Mouse (Mus musculus): ENCODE measurements at regions not wholly inside any gene's neighbourhood (a gene's known extent, or its start where the extent isn't known, plus 50 kb on each side); places are given as distances from the start of the nearest gene placed in this dataset.

GRCm38 (mm10) chr7:129918240-129919200 is 326.9 kb downstream of the Wdr11 start:
- TF ChIP-seq CTCF (IDR thresholded peaks at IDR 0.05; ENCODE audit: insufficient read depth, low read length) (no peak), POLR2A (IDR thresholded peaks at IDR 0.05; ENCODE audit: borderline replicate concordance, extremely low read depth, low read depth, low read length) (no peak)
